Mouse (Mus musculus): ENCODE measurements around the gene Gm28635. TPM values are rescaled to one million over a fixed set of nuclear protein-coding genes. Genes with fewer than 3 reads are reported as not detected.
A peak's percentile ranks its signal among the peaks of the same experiment; 100 is the strongest.
"Not testable (repeated sequence)": the region's sequence is repeated elsewhere in the genome, so short reads cannot be mapped to it uniquely, and the experiment has no call there.

The Gm28635 gene
- total RNA-seq, 2 experiments from 2014 or later = 4.3 to 11.7 TPM

GRCm38 (mm10) chr2:84695007-84695695, 17.3 kb upstream of the Gm28635 start:
- DNase-seq = no peak
- intact Hi-C loops (cut with DNase I) = no loop called here

GRCm38 (mm10) chr2:84690050-84690449, 12.2 kb upstream of the Gm28635 start:
- DNase-seq = no peak

GRCm38 (mm10) chr2:84688080-84688844, 10.4 kb upstream of the Gm28635 start:
- intact Hi-C loops (cut with DNase I) = no loop called here
- no peak for DNase-seq

More at GRCm38 (mm10) chr2:84690050-84690449, 12.2 kb upstream of the Gm28635 start:
- intact Hi-C loops (cut with DNase I) = no loop called here

- DNase-seq = no peak
- intact Hi-C loops (cut with DNase I) = no loop called here
These were observed 4.9 kb upstream of the Gm28635 start for GRCm38 (mm10) chr2:84682605-84683183.

GRCm38 (mm10) chr2:84679016-84679415, 1.2 kb upstream of the Gm28635 start, which contains the start of gene Tmx2:
Gene Tmx2, minus strand, starts transcription at chr2:84679140.
- no peak for DNase-seq
- intact Hi-C loops (cut with DNase I) = loop anchor here (5.0 kb wide), 1 partner anchor 33 kb away; no protein-coding TSS in a partner anchor

GRCm38 (mm10) chr2:84677270-84677967, 422 bp downstream of the Gm28635 start:
- no peak for DNase-seq
- intact Hi-C loops (cut with DNase I) = loop anchor here (5.0 kb wide), 1 partner anchor 35 kb away; no protein-coding TSS in a partner anchor

GRCm38 (mm10) chr2:84671535-84671934, 6.3 kb downstream of the Gm28635 start:
- intact Hi-C loops (cut with DNase I); DNase-seq: not testable (repeated sequence)

GRCm38 (mm10) chr2:84670569-84670933, 7.3 kb downstream of the Gm28635 start, which contains the start of gene Selenoh:
Gene Selenoh, minus strand, starts transcription at chr2:84670770.
- peak; percentile 75 to 82 for DNase-seq
- intact Hi-C loops (cut with DNase I) = no loop called here

- no peak for DNase-seq
- intact Hi-C loops (cut with DNase I) = no loop called here
These were observed 7.8 kb downstream of the Gm28635 start for GRCm38 (mm10) chr2:84669828-84670568.

- intact Hi-C loops (cut with DNase I) = no loop called here
- DNase-seq = no peak
These were observed 11.8 kb downstream of the Gm28635 start for GRCm38 (mm10) chr2:84666081-84666480.

- intact Hi-C loops (cut with DNase I) = loop anchor here (5.0 kb wide), 3 partner anchors 106 to 206 kb away; no protein-coding TSS in a partner anchor
- DNase-seq = peak; percentile 48 to 64
These were observed 15.0 kb downstream of the Gm28635 start for GRCm38 (mm10) chr2:84662866-84663265.

- intact Hi-C loops (cut with DNase I) = loop anchor here (5.0 kb wide), 3 partner anchors 103 to 203 kb away; no protein-coding TSS in a partner anchor
- peak; percentile 34 to 70 for DNase-seq
These were observed 17.6 kb downstream of the Gm28635 start for GRCm38 (mm10) chr2:84660253-84660652.

- no peak for DNase-seq
- intact Hi-C loops (cut with DNase I) = no loop called here
These were observed 19.0 kb downstream of the Gm28635 start, which contains the start of gene Btbd18 for GRCm38 (mm10) chr2:84658806-84659205. Gene Btbd18, plus strand, starts transcription at chr2:84659079.

- DNase-seq = no peak
- intact Hi-C loops (cut with DNase I) = no loop called here
These were observed 22.0 kb downstream of the Gm28635 start for GRCm38 (mm10) chr2:84655864-84656263.

GRCm38 (mm10) chr2:84653354-84653753, 24.5 kb downstream of the Gm28635 start:
- intact Hi-C loops (cut with DNase I) = no loop called here
- DNase-seq = no peak

- DNase-seq = peak; percentile 81 to 84
- intact Hi-C loops (cut with DNase I) = no loop called here
These were observed 27.2 kb downstream of the Gm28635 start, which contains the start of gene Ctnnd1 for GRCm38 (mm10) chr2:84650464-84651195. Gene Ctnnd1, minus strand, starts transcription at chr2:84650765.

- DNase-seq = peak in 1 of 2 experiments; percentile 34
- intact Hi-C loops (cut with DNase I) = loop anchor here (1.0 to 2.0 kb wide), 2 partner anchors 13 to 31 kb away; no protein-coding TSS in a partner anchor
These were observed 28.2 kb downstream of the Gm28635 start for GRCm38 (mm10) chr2:84649674-84650073.

GRCm38 (mm10) chr2:84648369-84648768, 29.5 kb downstream of the Gm28635 start:
- intact Hi-C loops (cut with DNase I) = loop anchor here (2.0 kb wide), 1 partner anchor 30 kb away; no protein-coding TSS in a partner anchor
- no peak for DNase-seq
